ENCODE assay signal across 10 mouse cellular contexts in genomic region chr4:135833301-135834123, GRCm38 (mm10). TPM values are rescaled to one million over a fixed set of nuclear protein-coding genes. Genes with fewer than 3 reads are reported as not detected.
DNase-seq lines count a peak whose midpoint lies in the region; ATAC-seq and TF ChIP-seq lines count a peak whose summit lies in the region.
"Had no signal": no experiment of that assay in that cellular context is flagged by ENCODE, and none has a peak within 500 bp of the region (broad histone marks: within the 10 kb centered on the region; RNA-seq: fewer than 3 reads in every experiment).

No protein-coding gene starts in this region.

- H3K9me3 ChIP-seq in embryonic facial prominence, embryonic 11.5 days (replicated peaks; ENCODE audit: control insufficient read depth, low read length), result no peaks in the 10 kb centered on the region
- no peaks in the 10 kb centered on the region for H3K9me3 ChIP-seq in hindbrain, embryonic 13.5 days

- H3K27me3 ChIP-seq in embryonic facial prominence, embryonic 11.5 days (ENCODE audit: control insufficient read depth, insufficient read depth, low read length), result no peaks in the 10 kb centered on the region
- no peaks in the 10 kb centered on the region for H3K27me3 ChIP-seq in hindbrain, embryonic 13.5 days

- no peak overlapping the region for H3K4me2 ChIP-seq in embryonic facial prominence, embryonic 11.5 days (ENCODE audit: low read depth, low read length)
- H3K4me2 ChIP-seq in hindbrain, embryonic 13.5 days, result 0 out of 2 replicates have a peak overlapping the region, but pooled peaks have one; percentile 6

- 68% methylated on average over 12 of the region's 12 CpGs for WGBS in embryonic facial prominence, embryonic 11.5 days
- whole genome bisulfite sequencing in hindbrain, embryonic 13.5 days, result 38% methylated on average over 12 of the region's 12 CpGs
- whole genome bisulfite sequencing in olfactory bulb, adult 2 months, result 37% methylated on average over 12 of the region's 12 CpGs

- no peak for DNase-seq in layer of hippocampus, adult 2 months (ENCODE audit: low spot score in 2 of 2)
- no peak for DNase-seq in layer of hippocampus, adult 8-10 months (ENCODE audit: low spot score in 2 of 2)
- DNase-seq in embryonic facial prominence, embryonic 11.5 days (ENCODE audit: low spot score), result no peak
- no peak for DNase-seq in left cerebral cortex, adult 2 months (ENCODE audit: extremely low spot score in 1 of 2, low spot score in 2 of 2)
- no peak for DNase-seq in gastrocnemius, postnatal 4 days (ENCODE audit: low spot score in 2 of 2)
- DNase-seq: cerebellum, adult 18-20 months; heart, postnatal 10 days had no signal

- no peak overlapping the region for H3K4me3 ChIP-seq in layer of hippocampus, adult 2 months
- H3K4me3 ChIP-seq in embryonic facial prominence, embryonic 11.5 days (ENCODE audit: low read depth, low read length), result no peak overlapping the region
- no peak overlapping the region for H3K4me3 ChIP-seq in hindbrain, embryonic 13.5 days
- H3K4me3 ChIP-seq in olfactory bulb, adult 2 months (ENCODE audit: insufficient read depth, low read depth, low read length), result no peak overlapping the region
- H3K4me3 ChIP-seq in left cerebral cortex, adult 2 months, result no peak overlapping the region

- H3K36me3 ChIP-seq in embryonic facial prominence, embryonic 11.5 days (replicated peaks; ENCODE audit: control insufficient read depth, insufficient read depth, low read depth, low read length), result no peaks in the 10 kb centered on the region
- no peaks in the 10 kb centered on the region for H3K36me3 ChIP-seq in hindbrain, embryonic 13.5 days

- ATAC-seq in embryonic facial prominence, embryonic 11.5 days (replicated peaks; ENCODE audit: insufficient number of reproducible peaks, low FRiP score, low TSS enrichment, low read depth), result 0 out of 2 replicates have a peak, but pooled peaks have one; percentile 14
- ATAC-seq in hindbrain, embryonic 13.5 days (ENCODE audit: low FRiP score), result 0 out of 2 replicates have a peak, but pooled peaks have one; percentile 49
- ATAC-seq in frontal cortex, adult (ENCODE audit: low TSS enrichment), result no peak

- peak overlapping the region; percentile 23; the same call in 1 of the 2 replicates for H3K27ac ChIP-seq in layer of hippocampus, adult 2 months
- no peak overlapping the region for H3K27ac ChIP-seq in embryonic facial prominence, embryonic 11.5 days (replicated peaks; ENCODE audit: low read depth, low read length)
- H3K27ac ChIP-seq in hindbrain, embryonic 13.5 days, result peak overlapping the region; percentile 85
- peak overlapping the region; percentile 47 for H3K27ac ChIP-seq in olfactory bulb, adult 2 months (ENCODE audit: insufficient read depth, low read depth, low read length)
- H3K27ac ChIP-seq in left cerebral cortex, adult 2 months, result no peak overlapping the region; the same call in 1 of the 2 replicates

- H3K9ac ChIP-seq in embryonic facial prominence, embryonic 11.5 days (replicated peaks; ENCODE audit: low read length), result no peak overlapping the region; the same call in 1 of the 2 replicates
- no peak overlapping the region for H3K9ac ChIP-seq in hindbrain, embryonic 13.5 days

- intact Hi-C loops in left cerebral cortex, adult 2 months (cut with DNase I), result loop anchor here (2.0 kb wide), 1 partner anchor 21 kb away; the partner anchor contains the start of gene Srsf10

- no peak for TF ChIP-seq CTCF in layer of hippocampus, adult 2 months (conservative IDR thresholded peaks at IDR 0.05)
- no peak for TF ChIP-seq CTCF in olfactory bulb, adult 2 months (IDR thresholded peaks at IDR 0.05; ENCODE audit: insufficient read depth, low read depth, low read length)
- TF ChIP-seq CTCF in left cerebral cortex, adult 2 months (IDR thresholded peaks at IDR 0.05), result no peak

- TF ChIP-seq POLR2A in olfactory bulb, adult 2 months (IDR thresholded peaks at IDR 0.05; ENCODE audit: insufficient read depth, low read depth, low read length), result no peak

- peaks cover 1% of the 10 kb centered on the region; the same call in 1 of the 2 replicates for H3K4me1 ChIP-seq in embryonic facial prominence, embryonic 11.5 days (ENCODE audit: control insufficient read depth, insufficient read depth, low read length)
- H3K4me1 ChIP-seq in hindbrain, embryonic 13.5 days (replicated peaks), result peaks cover 32% of the 10 kb centered on the region
- peaks cover 21% of the 10 kb centered on the region for H3K4me1 ChIP-seq in olfactory bulb, adult 2 months (ENCODE audit: control insufficient read depth, insufficient read depth, low read length)

RNA-seq across cellular contexts. Expression of gene Srsf10, which starts 22.0 kb away (rescaled TPM):
- 10 to 100 TPM; 82.6 to 94.2 TPM for total RNA-seq in layer of hippocampus, adult 2 months (2021)
- 10 to 100 TPM; 67.9 to 91.9 (median 79.9) TPM for total RNA-seq in layer of hippocampus, adult 8-10 months (2022)
- polyA plus RNA-seq in embryonic facial prominence, embryonic 11.5 days (2014; fragmentation: Nextera tagmentation; extraction: Ambion mirVana), result 421 and 489 TPM in 2 replicates
- 228 and 241 TPM in 2 replicates for polyA plus RNA-seq in hindbrain, embryonic 13.5 days (2015; fragmentation: Nextera tagmentation; extraction: Ambion mirVana)
- not detected in 2 replicates for polyA plus RNA-seq in olfactory bulb, adult 2 months (2012; ENCODE audit: insufficient read depth, insufficient read length, low replicate concordance, missing spikeins)
- total RNA-seq in left cerebral cortex, adult 2 months (2021), result 10 to 100 TPM; 70.8 to 82.2 TPM
- total RNA-seq in gastrocnemius, postnatal 4 days (2021), result 10 to 100 TPM; 61.0 to 86.0 TPM

RNA-seq across cellular contexts. Expression of gene Pnrc2, which starts 40.1 kb away (rescaled TPM):
- 10 to 100 TPM; 52.7 to 54.8 TPM for total RNA-seq in layer of hippocampus, adult 2 months (2021)
- total RNA-seq in layer of hippocampus, adult 8-10 months (2022), result 10 to 100 TPM; 47.2 to 86.0 (median 47.7) TPM
- 227 and 251 TPM in 2 replicates for polyA plus RNA-seq in embryonic facial prominence, embryonic 11.5 days (2014; fragmentation: Nextera tagmentation; extraction: Ambion mirVana)
- polyA plus RNA-seq in hindbrain, embryonic 13.5 days (2015; fragmentation: Nextera tagmentation; extraction: Ambion mirVana), result 109 and 112 TPM in 2 replicates
- not detected in 2 replicates for polyA plus RNA-seq in olfactory bulb, adult 2 months (2012; ENCODE audit: insufficient read depth, insufficient read length, low replicate concordance, missing spikeins)
- total RNA-seq in left cerebral cortex, adult 2 months (2021), result 10 to 100 TPM; 41.1 to 41.7 TPM
- 10 to 100 TPM; 76.6 to 91.3 TPM for total RNA-seq in gastrocnemius, postnatal 4 days (2021)

Comparison
In these comparisons a context has a peak if more than half of its experiments do, and no peak if none do; other contexts are left out.
1. H3K27ac ChIP-seq: peak in layer of hippocampus, adult 2 months (single experiment), hindbrain, embryonic 13.5 days (single experiment) and olfactory bulb, adult 2 months (single experiment); none in embryonic facial prominence, embryonic 11.5 days (single experiment) and left cerebral cortex, adult 2 months (single experiment).